Mouse (Mus musculus): ENCODE measurements at regions not wholly inside any gene's neighbourhood (a gene's known extent, or its start where the extent isn't known, plus 50 kb on each side); places are given as distances from the start of the nearest gene placed in this dataset.

DNA sequence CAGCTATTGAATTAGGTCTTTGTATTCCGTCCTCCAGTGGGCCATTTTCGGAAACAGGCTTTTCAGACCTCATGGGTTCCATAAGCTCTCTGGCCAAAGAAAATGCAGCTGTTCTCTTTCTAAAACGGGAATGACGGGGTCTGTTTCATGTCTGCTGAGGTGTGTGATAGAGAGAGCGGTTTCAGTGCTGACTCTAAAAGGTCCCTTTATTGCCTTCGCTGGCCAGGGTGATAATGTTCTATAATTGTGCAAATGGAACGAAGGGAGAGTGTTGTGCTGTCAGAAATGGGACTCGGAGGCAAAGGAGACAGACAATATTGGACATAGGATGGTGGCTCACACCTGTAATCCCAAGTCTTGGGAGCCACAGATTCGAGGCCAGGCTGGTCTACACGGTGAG lies 53.5 kb upstream of the Osbpl8 start:
- in situ Hi-C loops (cut with MseI, MboI): no loop called here

DNA sequence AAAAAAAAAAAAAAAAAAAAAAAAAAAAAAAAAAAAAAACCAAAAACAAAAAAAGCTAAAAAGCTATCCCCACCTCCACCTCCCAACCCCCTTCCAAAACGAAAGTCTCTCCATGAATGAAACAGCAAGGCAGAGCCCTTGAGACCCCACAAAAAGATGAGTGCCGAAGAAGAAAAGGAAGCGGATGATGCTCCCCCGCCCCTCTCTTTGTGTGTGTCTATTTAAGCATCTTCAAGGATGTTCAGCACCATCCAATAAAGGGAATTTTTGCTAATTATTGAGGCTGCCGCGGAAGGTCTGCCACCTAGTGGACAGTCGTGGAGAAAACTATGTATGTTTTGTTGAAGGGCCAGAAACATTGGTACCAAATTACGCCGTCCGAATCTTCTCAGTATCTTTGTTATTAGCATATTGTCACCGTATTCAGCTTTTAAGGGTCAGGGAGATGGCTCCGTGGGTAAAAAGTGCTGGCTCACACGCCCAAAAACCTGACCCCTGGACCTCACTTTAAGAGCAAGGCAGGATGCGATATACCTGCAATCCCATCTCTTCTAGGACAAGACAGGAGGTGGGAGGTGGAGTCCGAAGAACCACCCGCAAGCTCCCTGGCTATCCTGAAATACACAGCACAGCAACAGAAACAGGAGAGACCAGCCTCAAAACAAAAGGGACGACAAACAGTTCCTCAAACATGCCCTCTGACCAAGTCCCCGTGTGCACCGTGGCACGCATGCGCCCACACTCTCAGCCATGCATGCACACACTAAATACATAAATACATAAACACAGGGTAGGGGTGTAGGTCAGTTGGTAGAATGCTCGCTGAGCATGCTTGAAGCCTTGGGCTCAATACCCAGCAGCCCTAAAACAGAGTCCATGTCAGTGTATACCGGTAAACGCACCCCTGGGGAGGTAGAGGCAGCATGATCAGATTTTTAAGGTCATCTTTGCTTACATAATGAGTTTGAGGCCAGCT lies 55.6 kb upstream of the Osbpl8 start:
- in situ Hi-C loops (cut with MseI, MboI): loop anchor here (10.0 kb wide), 2 partner anchors 124 to 314 kb away; no protein-coding TSS in a partner anchor

- in situ Hi-C loops (cut with MseI, MboI): loop anchor here (10.0 kb wide), 2 partner anchors 123 to 313 kb away; no protein-coding TSS in a partner anchor
Observed at GRCm38 (mm10) chr10:111107852-111108251, 56.7 kb upstream of the Osbpl8 start.

DNA sequence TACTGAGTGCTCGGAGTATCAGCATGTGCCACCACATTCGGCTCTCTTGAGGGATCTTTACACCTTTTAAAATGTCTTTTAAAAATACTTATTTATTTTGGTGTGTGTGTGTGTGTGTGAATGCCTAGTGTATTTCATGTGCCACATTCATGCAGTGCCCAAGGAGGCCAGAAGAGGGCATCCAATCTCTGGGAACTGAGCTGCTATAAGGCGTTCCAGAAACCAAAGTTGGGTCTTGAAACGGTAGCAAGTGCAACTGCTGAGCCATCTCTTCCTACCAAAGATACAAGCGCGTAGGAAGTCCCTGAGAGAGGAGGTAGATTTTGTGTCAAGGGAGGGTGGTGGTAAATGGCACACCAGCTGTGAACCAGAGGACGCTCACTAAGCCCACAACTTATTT lies 57.2 kb upstream of the Osbpl8 start:
- in situ Hi-C loops (cut with MseI, MboI): loop anchor here (10.0 kb wide), 2 partner anchors 123 to 313 kb away; no protein-coding TSS in a partner anchor

- in situ Hi-C loops (cut with MseI, MboI): loop anchor here (10.0 kb wide), 2 partner anchors 122 to 312 kb away; no protein-coding TSS in a partner anchor
Observed at GRCm38 (mm10) chr10:111106411-111106810, 58.1 kb upstream of the Osbpl8 start.

GRCm38 (mm10) chr10:111105662-111106061 lies 58.9 kb upstream of the Osbpl8 start:
- in situ Hi-C loops (cut with MseI, MboI): loop anchor here (10.0 kb wide), 2 partner anchors 121 to 311 kb away; no protein-coding TSS in a partner anchor

DNA sequence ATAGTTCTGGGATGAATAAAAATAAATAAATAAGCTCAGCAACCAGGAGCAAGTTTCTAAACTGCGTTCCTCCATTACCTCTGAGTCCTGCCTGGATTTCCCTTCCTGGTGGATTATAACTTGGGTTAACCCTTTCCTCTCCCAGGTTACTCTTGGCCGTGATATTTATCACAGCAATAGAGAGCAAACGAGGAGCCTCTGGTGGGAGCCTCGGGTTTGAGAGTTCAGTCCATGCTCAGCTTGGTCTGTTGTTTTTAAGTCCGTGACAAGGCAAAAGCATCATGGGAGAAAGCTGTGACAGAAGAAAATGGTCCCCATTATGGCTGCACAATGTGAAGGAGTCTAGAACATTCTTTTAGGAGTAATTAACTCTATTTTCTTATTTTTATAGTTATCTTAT lies 61.0 kb upstream of the Osbpl8 start:
- in situ Hi-C loops (cut with MseI, MboI): loop anchor here (5.0 to 10.0 kb wide), 3 partner anchors 111 to 309 kb away; no protein-coding TSS in a partner anchor

- in situ Hi-C loops (cut with MseI, MboI): loop anchor here (5.0 to 10.0 kb wide), 3 partner anchors 111 to 308 kb away; no protein-coding TSS in a partner anchor
Observed at GRCm38 (mm10) chr10:111103086-111103485, 61.5 kb upstream of the Osbpl8 start.

DNA sequence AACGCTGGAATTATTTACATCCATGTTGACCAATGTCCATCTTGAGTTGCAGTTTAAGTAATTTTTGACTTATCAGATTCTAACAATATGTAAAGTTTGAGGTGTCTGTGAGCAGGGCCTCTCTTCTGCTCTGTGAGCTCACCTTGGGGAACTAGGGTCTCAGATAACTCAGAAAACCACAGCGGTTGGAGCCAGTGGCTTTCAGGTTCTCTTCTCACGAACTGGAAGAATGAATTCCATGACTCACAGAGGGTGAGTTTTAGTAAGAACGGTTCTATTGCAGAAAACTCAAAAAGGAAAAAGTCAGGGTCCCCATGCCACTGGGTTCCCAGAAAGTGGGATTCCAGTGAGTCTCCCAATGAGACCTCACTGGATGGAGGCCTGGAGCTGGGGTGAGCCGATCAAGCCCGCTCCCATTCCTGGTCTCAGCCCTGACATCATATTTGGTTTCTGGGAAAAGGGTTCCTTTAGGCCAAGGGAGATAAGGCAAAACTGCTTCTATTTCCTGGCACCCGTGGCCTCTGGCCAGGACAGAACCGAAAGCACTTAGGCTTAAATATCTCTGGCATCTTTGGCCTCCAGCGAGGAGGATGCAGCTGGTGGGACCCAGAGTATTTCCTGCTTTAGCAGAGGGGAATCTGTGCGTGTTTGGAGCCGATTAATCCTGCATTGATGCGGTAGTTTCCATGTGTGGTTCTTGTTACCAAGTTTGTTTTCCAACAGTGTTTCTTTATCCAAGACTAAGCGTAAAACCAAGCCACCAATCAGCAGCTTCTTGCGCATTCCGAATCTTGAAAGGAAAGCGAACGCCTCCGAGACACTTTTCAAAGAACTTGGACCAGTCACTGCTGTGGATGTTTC lies 62.4 kb upstream of the Osbpl8 start:
- in situ Hi-C loops (cut with MseI, MboI): loop anchor here (5.0 to 10.0 kb wide), 3 partner anchors 110 to 307 kb away; no protein-coding TSS in a partner anchor

GRCm38 (mm10) chr10:111099812-111100464 lies 64.6 kb upstream of the Osbpl8 start:
- in situ Hi-C loops (cut with MseI, MboI): loop anchor here (5.0 to 10.0 kb wide), 3 partner anchors 108 to 305 kb away; no protein-coding TSS in a partner anchor

GRCm38 (mm10) chr10:111099059-111099811 lies 65.3 kb upstream of the Osbpl8 start:
- in situ Hi-C loops (cut with MseI, MboI): no loop called here

DNA sequence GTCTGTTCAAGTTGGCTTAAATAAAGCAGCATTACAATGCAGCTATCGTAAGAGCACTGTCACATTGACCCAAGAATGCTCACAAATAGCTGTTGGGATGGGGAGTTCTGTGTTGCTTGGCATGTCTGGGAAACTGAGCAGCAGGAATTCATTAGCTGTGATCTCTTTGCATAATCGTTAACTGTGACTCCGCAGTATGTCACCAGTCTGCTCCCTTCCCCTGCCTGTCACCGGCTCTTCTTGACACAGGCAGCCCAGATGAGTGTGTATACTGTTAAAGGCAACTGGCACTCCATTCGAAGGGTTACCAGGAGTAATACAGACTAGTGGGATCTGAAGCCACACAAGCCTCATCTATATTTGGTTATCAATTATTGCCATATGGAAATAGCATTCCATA lies 67.3 kb upstream of the Osbpl8 start:
- in situ Hi-C loops (cut with MseI, MboI): no loop called here

DNA sequence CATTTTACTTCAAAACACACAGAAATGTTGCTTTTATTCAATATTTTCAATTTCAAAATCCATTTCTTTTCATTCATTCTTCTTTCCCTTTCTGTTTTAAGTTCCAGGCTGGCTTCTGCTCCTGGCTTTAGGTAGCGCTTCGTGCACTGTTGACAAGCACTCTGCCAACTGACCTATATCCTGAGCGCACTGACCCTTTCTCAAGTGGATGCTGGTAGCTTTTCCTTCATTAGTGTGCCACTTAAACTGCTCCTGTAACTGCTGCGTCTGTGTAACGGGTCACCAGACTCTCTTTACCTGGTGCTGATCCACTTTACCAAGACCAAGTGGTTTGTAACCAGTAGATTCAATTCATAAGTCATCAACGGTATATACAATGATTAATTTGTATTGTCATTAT lies 67.7 kb upstream of the Osbpl8 start:
- in situ Hi-C loops (cut with MseI, MboI): no loop called here

DNA sequence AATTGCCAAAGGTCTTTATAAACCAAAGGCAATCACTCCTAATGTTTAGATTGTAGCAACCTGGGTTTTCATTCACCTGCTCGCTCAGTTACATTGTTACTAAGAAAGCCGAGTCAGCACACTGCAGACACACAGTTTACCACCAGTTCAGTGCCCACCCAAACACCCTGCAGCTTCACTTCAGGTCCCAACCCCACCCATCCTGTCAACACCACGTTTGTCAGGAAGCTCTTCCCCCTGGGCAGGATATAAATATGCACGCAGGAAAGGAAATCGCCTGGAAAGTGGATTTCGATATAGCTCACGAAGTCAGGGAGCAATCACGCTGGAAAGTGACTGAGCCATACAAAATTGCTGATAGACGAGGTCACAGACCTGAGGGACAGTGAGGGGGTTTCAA lies 70.1 kb upstream of the Osbpl8 start:
- in situ Hi-C loops (cut with MseI, MboI): no loop called here

DNA sequence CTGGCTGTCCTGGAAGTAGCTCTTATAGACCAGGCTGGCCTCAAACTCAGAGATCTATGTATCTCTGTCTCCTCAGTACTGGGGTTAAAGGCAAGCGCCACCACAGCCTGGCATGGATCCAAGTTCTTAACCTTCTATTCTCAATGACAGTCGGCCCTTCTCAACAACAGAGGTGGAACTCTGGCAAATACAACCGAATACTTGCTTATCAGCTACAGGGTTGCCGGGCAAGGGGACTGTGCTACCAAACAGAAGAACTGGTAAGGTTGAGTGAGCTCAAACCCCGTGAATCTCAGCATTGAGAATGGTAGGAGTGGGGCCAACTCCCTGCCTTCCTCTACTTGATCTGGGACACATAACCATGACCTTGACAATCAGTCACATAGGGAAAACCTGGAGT lies 75.2 kb upstream of the Osbpl8 start:
- in situ Hi-C loops (cut with MseI, MboI): no loop called here

DNA sequence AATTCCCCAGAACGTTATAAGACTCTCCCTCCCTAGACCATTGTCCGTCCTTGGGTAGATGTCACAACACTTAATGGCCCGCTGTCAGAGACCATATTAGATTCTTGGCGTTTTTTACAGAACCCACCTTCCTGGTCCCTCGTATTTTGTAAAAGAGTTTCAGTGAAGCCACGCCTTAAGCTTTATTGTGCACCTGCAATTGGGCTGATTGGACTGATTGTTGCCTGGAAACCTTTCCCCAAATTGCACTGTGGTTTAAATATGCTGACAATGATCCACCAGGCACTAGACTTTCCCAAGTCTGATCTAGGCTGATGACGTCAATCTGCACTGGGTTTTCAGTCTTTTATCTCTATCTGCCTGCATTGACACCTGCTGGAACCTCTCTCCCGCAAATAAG lies 75.6 kb upstream of the Zdhhc17 start:
- in situ Hi-C loops (cut with MseI, MboI): no loop called here

GRCm38 (mm10) chr10:111084267-111084780 lies 74.4 kb upstream of the Zdhhc17 start:
- in situ Hi-C loops (cut with MseI, MboI): no loop called here

GRCm38 (mm10) chr10:111083861-111084260 lies 73.9 kb upstream of the Zdhhc17 start:
- in situ Hi-C loops (cut with MseI, MboI): no loop called here

DNA sequence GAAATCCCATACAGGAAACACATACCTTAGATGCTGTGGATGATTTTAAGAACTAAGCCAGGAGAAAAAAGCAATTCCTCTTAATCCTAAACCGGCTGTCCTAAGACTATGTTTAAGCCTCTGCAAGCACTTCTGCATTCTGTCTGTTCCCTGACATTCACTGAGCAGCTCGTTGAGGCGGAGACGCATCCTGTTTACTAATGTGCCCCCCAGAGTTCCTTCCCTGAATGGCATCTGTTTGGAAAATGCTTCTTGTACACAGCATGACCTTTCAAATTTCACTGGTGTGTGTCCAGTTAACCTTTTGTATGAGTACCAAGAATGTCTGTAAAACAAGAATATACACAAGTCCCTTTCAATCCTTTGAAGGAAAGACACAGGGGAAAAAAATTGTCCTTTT lies 73.4 kb upstream of the Zdhhc17 start:
- in situ Hi-C loops (cut with MseI, MboI): no loop called here

GRCm38 (mm10) chr10:111080322-111080721 lies 70.4 kb upstream of the Zdhhc17 start:
- in situ Hi-C loops (cut with MseI, MboI): no loop called here

Measured in mouse trophoblast stem cell (cell line).